Mouse (Mus musculus): ENCODE results near the gene Tmem259. TPM values are rescaled to one million over a fixed set of nuclear protein-coding genes. Genes with fewer than 3 reads are reported as not detected.

The Tmem259 gene
- polyA plus RNA-seq, 1 experiment from 2014 or later: 16.4 TPM

- Histone ChIP-seq H3K9me3 (replicated peaks) (no peaks in the 10 kb centered on the region), H3K4me1 (peaks cover 48% of the 10 kb centered on the region)
- 97% methylated on average over 12 of the region's 12 CpGs for WGBS
Observed at GRCm38 (mm10) chr10:80022164-80022563, 38.0 kb upstream of the Tmem259 start.

GRCm38 (mm10) chr10:80021320-80021641, 37.2 kb upstream of the Tmem259 start:
- Histone ChIP-seq H3K27me3 (ENCODE audit: low read depth, poor library complexity, severe bottlenecking) (peaks cover 17% of the 10 kb centered on the region), H3K27ac (no peak overlapping the region), H3K4me3 (no peak overlapping the region), H3K4me1 (peaks cover 54% of the 10 kb centered on the region), H3K9me3 (replicated peaks) (no peaks in the 10 kb centered on the region), H3K36me3 (peaks cover 43% of the 10 kb centered on the region)
- 89% methylated on average over 13 of the region's 13 CpGs for WGBS
- DNase-seq (ENCODE audit: low spot score): no peak

More at GRCm38 (mm10) chr10:80022164-80022563, 38.0 kb upstream of the Tmem259 start:
- no peak overlapping the region for H3K27ac ChIP-seq
- H3K27me3 ChIP-seq (ENCODE audit: low read depth, poor library complexity, severe bottlenecking): peaks cover 9% of the 10 kb centered on the region
- DNase-seq (ENCODE audit: low spot score): no peak
- peaks cover 52% of the 10 kb centered on the region for H3K36me3 ChIP-seq
- no peak overlapping the region for H3K4me3 ChIP-seq

GRCm38 (mm10) chr10:80020603-80021319, 36.6 kb upstream of the Tmem259 start:
- Histone ChIP-seq H3K9me3 (replicated peaks) (no peaks in the 10 kb centered on the region), H3K27me3 (ENCODE audit: low read depth, poor library complexity, severe bottlenecking) (peaks cover 22% of the 10 kb centered on the region), H3K27ac (peak overlapping the region; percentile 93), H3K4me3 (peak overlapping the region; percentile 56), H3K36me3 (peaks cover 38% of the 10 kb centered on the region), H3K4me1 (peaks cover 49% of the 10 kb centered on the region)
- no peak for DNase-seq (ENCODE audit: low spot score)
- 88% methylated on average over 18 of the region's 18 CpGs for WGBS

- H3K4me3 ChIP-seq: peak overlapping the region; percentile 56
- H3K36me3 ChIP-seq: peaks cover 33% of the 10 kb centered on the region
- peaks cover 27% of the 10 kb centered on the region for H3K27me3 ChIP-seq (ENCODE audit: low read depth, poor library complexity, severe bottlenecking)
- WGBS: 17% methylated on average over 11 of the region's 11 CpGs
- DNase-seq (ENCODE audit: low spot score): no peak
- peak overlapping the region; percentile 93 for H3K27ac ChIP-seq
- peaks cover 43% of the 10 kb centered on the region for H3K4me1 ChIP-seq
- H3K9me3 ChIP-seq (replicated peaks): no peaks in the 10 kb centered on the region
Observed at GRCm38 (mm10) chr10:80020191-80020590, 36.1 kb upstream of the Tmem259 start.

GRCm38 (mm10) chr10:80019471-80020131, 35.5 kb upstream of the Tmem259 start:
- peaks cover 30% of the 10 kb centered on the region for H3K36me3 ChIP-seq
- WGBS: 3% methylated on average over 20 of the region's 20 CpGs
- peak overlapping the region; percentile 56 for H3K4me3 ChIP-seq
- no peaks in the 10 kb centered on the region for H3K9me3 ChIP-seq (replicated peaks)
- peaks cover 44% of the 10 kb centered on the region for H3K4me1 ChIP-seq
- DNase-seq (ENCODE audit: low spot score): peak; percentile 80
- H3K27me3 ChIP-seq (ENCODE audit: low read depth, poor library complexity, severe bottlenecking): peaks cover 33% of the 10 kb centered on the region
- peak overlapping the region; percentile 93 for H3K27ac ChIP-seq

GRCm38 (mm10) chr10:80018739-80019297, 34.7 kb upstream of the Tmem259 start:
- H3K27ac ChIP-seq: peak overlapping the region; percentile 93
- H3K36me3 ChIP-seq: peaks cover 24% of the 10 kb centered on the region
- H3K27me3 ChIP-seq (ENCODE audit: low read depth, poor library complexity, severe bottlenecking): peaks cover 41% of the 10 kb centered on the region
- DNase-seq (ENCODE audit: low spot score): no peak
- H3K4me1 ChIP-seq: peaks cover 47% of the 10 kb centered on the region
- H3K9me3 ChIP-seq (replicated peaks): no peaks in the 10 kb centered on the region
- peak overlapping the region; percentile 56 for H3K4me3 ChIP-seq
- WGBS: 3% methylated on average over 15 of the region's 15 CpGs

- peaks cover 52% of the 10 kb centered on the region for H3K27me3 ChIP-seq (ENCODE audit: low read depth, poor library complexity, severe bottlenecking)
- H3K4me3 ChIP-seq: no peak overlapping the region
- peaks cover 19% of the 10 kb centered on the region for H3K36me3 ChIP-seq
- 0 out of 2 replicates have a peak overlapping the region, but pooled peaks have one; percentile 26 for H3K27ac ChIP-seq
- peaks cover 53% of the 10 kb centered on the region for H3K4me1 ChIP-seq
- 81% methylated on average over 14 of the region's 14 CpGs for WGBS
- DNase-seq (ENCODE audit: low spot score): no peak
- H3K9me3 ChIP-seq (replicated peaks): no peaks in the 10 kb centered on the region
Observed at GRCm38 (mm10) chr10:80017771-80018170, 33.6 kb upstream of the Tmem259 start.

- Histone ChIP-seq H3K27ac (no peak overlapping the region), H3K36me3 (peaks cover 15% of the 10 kb centered on the region), H3K4me3 (no peak overlapping the region), H3K9me3 (replicated peaks) (no peaks in the 10 kb centered on the region), H3K27me3 (ENCODE audit: low read depth, poor library complexity, severe bottlenecking) (peaks cover 56% of the 10 kb centered on the region), H3K4me1 (peaks cover 53% of the 10 kb centered on the region)
- no peak for DNase-seq (ENCODE audit: low spot score)
- whole genome bisulfite sequencing: 76% methylated on average over 3 of the region's 3 CpGs
Observed at GRCm38 (mm10) chr10:80017361-80017760, 33.2 kb upstream of the Tmem259 start.

- H3K36me3 ChIP-seq: peaks cover 11% of the 10 kb centered on the region
- H3K4me1 ChIP-seq: peaks cover 53% of the 10 kb centered on the region
- H3K27ac ChIP-seq: no peak overlapping the region
- DNase-seq (ENCODE audit: low spot score): no peak
- WGBS: 89% methylated on average over 10 of the region's 10 CpGs
- peak overlapping the region; percentile 9; the same call in 1 of the 2 replicates for H3K4me3 ChIP-seq
- no peaks in the 10 kb centered on the region for H3K9me3 ChIP-seq (replicated peaks)
- H3K27me3 ChIP-seq (ENCODE audit: low read depth, poor library complexity, severe bottlenecking): peaks cover 60% of the 10 kb centered on the region
Observed at GRCm38 (mm10) chr10:80016931-80017330, 32.8 kb upstream of the Tmem259 start.

- Histone ChIP-seq H3K27me3 (ENCODE audit: low read depth, poor library complexity, severe bottlenecking) (peaks cover 64% of the 10 kb centered on the region), H3K4me1 (peaks cover 53% of the 10 kb centered on the region), H3K27ac (0 out of 2 replicates have a peak within 1 kb of the TSS, but pooled peaks have one; percentile 2), H3K4me3 (peak within 1 kb of the TSS; percentile 9; the same call in 1 of the 2 replicates), H3K36me3 (peaks cover 7% of the 10 kb centered on the region; the same call in 1 of the 2 replicates), H3K9me3 (replicated peaks) (no peaks in the 10 kb centered on the region)
- DNase-seq (ENCODE audit: low spot score): no peak
- 69% methylated on average over 11 of the region's 11 CpGs for WGBS
Observed at GRCm38 (mm10) chr10:80016511-80016910, 32.4 kb upstream of the Tmem259 start, which contains the start of gene Arhgap45. TSS of gene Arhgap45 (plus strand) at chr10:80016653.

- peaks cover 48% of the 10 kb centered on the region for H3K4me1 ChIP-seq
- no peaks in the 10 kb centered on the region; the same call in 1 of the 2 replicates for H3K9me3 ChIP-seq (replicated peaks)
- peaks cover 65% of the 10 kb centered on the region for H3K27me3 ChIP-seq (ENCODE audit: low read depth, poor library complexity, severe bottlenecking)
- no peaks in the 10 kb centered on the region for H3K36me3 ChIP-seq
- no peak overlapping the region for H3K27ac ChIP-seq
- H3K4me3 ChIP-seq: no peak overlapping the region
- no peak for DNase-seq (ENCODE audit: low spot score)
- 83% methylated on average over 10 of the region's 10 CpGs for WGBS
Observed at GRCm38 (mm10) chr10:80015583-80015982, 31.5 kb upstream of the Tmem259 start.

- H3K36me3 ChIP-seq: no peaks in the 10 kb centered on the region
- 18% methylated on average over 28 of the region's 28 CpGs for WGBS
- no peaks in the 10 kb centered on the region; the same call in 1 of the 2 replicates for H3K9me3 ChIP-seq (replicated peaks)
- H3K27me3 ChIP-seq (ENCODE audit: low read depth, poor library complexity, severe bottlenecking): peaks cover 65% of the 10 kb centered on the region
- no peak overlapping the region for H3K27ac ChIP-seq
- no peak for DNase-seq (ENCODE audit: low spot score)
- no peak overlapping the region for H3K4me3 ChIP-seq
- H3K4me1 ChIP-seq: peaks cover 39% of the 10 kb centered on the region
Observed at GRCm38 (mm10) chr10:80014484-80015290, 30.6 kb upstream of the Tmem259 start.
